Mouse (Mus musculus) G1E (cell line): ENCODE results near the gene Klrg1. TPM values are rescaled to one million over a fixed set of nuclear protein-coding genes. Genes with fewer than 3 reads are reported as not detected.

Experiments
- ATAC-seq: 2 replicates; pipeline ENCODE4 v1.8.0; 2016; ENCODE audit warnings: mild to moderate bottlenecking; ENCODE audit not compliant: insufficient number of reproducible peaks, poor library complexity, low FRiP score, severe bottlenecking; ENCODE audit errors: extremely low read depth
- DNase-seq: peaks from one replicate; pipeline ENCODE4 v3.0.0; 2012; ENCODE audit warnings: low spot score
- H3K27me3 ChIP-seq: 2 replicates; pipeline ENCODE4 v1.6.1; 2012; ENCODE audit warnings: mild to moderate bottlenecking, low read length, inconsistent platforms; ENCODE audit not compliant: insufficient read depth
- H3K36me3 ChIP-seq: replicated peaks from 2 replicates; pipeline ENCODE3; 2012; ENCODE audit warnings: mild to moderate bottlenecking, inconsistent platforms
- H3K4me1 ChIP-seq: 2 replicates; pipeline ENCODE4 v1.6.1; 2012; ENCODE audit warnings: low read depth, low read length, inconsistent platforms, mixed read lengths; ENCODE audit not compliant: insufficient read depth
- H3K4me3 ChIP-seq: 2 replicates; pipeline ENCODE4 v1.5.1; 2012; ENCODE audit warnings: low read depth, mild to moderate bottlenecking, inconsistent platforms, low read length, moderate library complexity, mixed read lengths
- H3K9me3 ChIP-seq: replicated peaks from 2 replicates; pipeline ENCODE4 v1.6.1; 2012; ENCODE audit warnings: inconsistent platforms
- CTCF ChIP-seq: IDR thresholded peaks from 2 replicates; pipeline ENCODE4 v1.5.1; 2012; ENCODE audit warnings: low read depth, low read length, inconsistent platforms, mixed read lengths
- GATA1 ChIP-seq: IDR thresholded peaks from 2 replicates; pipeline ENCODE4 v1.6.1; 2012; ENCODE audit warnings: borderline replicate concordance, low read length, inconsistent platforms, mixed read lengths
- GATA2 ChIP-seq: IDR thresholded peaks from 2 replicates; pipeline ENCODE4 v1.6.1; 2012; ENCODE audit warnings: low read depth, low read length, inconsistent platforms, borderline replicate concordance
- POLR2AphosphoS5 ChIP-seq: IDR thresholded peaks from 2 replicates; pipeline ENCODE4 v1.6.1; 2012; ENCODE audit warnings: low read depth, low read length, inconsistent platforms; ENCODE audit not compliant: insufficient replicate concordance
- TAL1 ChIP-seq: conservative IDR thresholded peaks from 2 replicates; pipeline ENCODE4 v1.6.1; 2012; ENCODE audit warnings: low read depth, low read length, inconsistent platforms, mixed read lengths
- polyA plus RNA-seq: library from polyadenylated mRNA; stranded (reverse); fragments of >175 nt; gene quantifications from 2 replicates; pipeline ENCODE4 v1.2.3, GENCODE M21; 2012
- total RNA-seq, 2 experiments: library from RNA; stranded (forward) in 1 of 2; stranded (reverse) in 1 of 2; fragments of 200-1000 nt in 1 of 2; fragments of >200 nt in 1 of 2; fragmentation: Nextera tagmentation in 1 of 2; gene quantifications; 2 replicates each; pipeline ENCODE4 v1.2.3; 2014 to 2017

Gene Klrg1
- total and polyA plus RNA-seq, 3 experiments = 0.03 to 3.8 (median 0.93) TPM

DNA sequence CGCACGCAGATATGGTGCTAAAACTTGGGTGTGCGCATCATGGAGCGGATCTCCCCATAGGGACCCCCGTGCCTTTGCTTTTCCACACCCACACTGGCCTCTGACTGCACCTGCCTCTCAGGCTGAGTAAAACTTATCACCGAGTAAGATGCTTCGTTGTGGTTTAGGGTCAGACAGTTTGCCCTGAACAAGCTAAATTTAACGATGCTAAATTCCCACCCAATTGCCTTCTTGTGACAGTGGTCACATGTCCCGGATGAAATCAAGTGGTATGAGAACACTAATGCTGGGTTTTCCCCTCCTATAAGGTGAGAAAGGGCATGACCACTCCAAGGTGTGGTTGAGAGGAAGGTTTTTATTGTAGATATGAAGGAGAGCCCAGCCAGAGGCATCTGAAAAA, 11.1 kb upstream of the Klrg1 start:
- DNase-seq = no peak
- no peak for ATAC-seq
- peaks cover 58% of the 10 kb centered on the region for H3K4me1 ChIP-seq
- no peak overlapping the region for H3K4me3 ChIP-seq
- H3K36me3 ChIP-seq = no peaks in the 10 kb centered on the region
- H3K27me3 ChIP-seq = no peaks in the 10 kb centered on the region
- TF ChIP-seq GATA1 = no peak
- TF ChIP-seq POLR2AphosphoS5 = no peak
- no peak for TF ChIP-seq GATA2
- no peak for TF ChIP-seq CTCF
- no peak for TF ChIP-seq TAL1
- H3K9me3 ChIP-seq = no peaks in the 10 kb centered on the region

- peaks cover 58% of the 10 kb centered on the region for H3K4me1 ChIP-seq
- no peak overlapping the region for H3K4me3 ChIP-seq
- no peak for DNase-seq
- H3K9me3 ChIP-seq = no peaks in the 10 kb centered on the region
- no peaks in the 10 kb centered on the region for H3K27me3 ChIP-seq
- no peaks in the 10 kb centered on the region for H3K36me3 ChIP-seq
- no peak for ATAC-seq
- TF ChIP-seq POLR2AphosphoS5 (no peak), TAL1 (no peak), GATA1 (no peak), CTCF (no peak), GATA2 (no peak)
These were observed 10.4 kb upstream of the Klrg1 start for GRCm38 (mm10) chr6:122293121-122293520.

DNA sequence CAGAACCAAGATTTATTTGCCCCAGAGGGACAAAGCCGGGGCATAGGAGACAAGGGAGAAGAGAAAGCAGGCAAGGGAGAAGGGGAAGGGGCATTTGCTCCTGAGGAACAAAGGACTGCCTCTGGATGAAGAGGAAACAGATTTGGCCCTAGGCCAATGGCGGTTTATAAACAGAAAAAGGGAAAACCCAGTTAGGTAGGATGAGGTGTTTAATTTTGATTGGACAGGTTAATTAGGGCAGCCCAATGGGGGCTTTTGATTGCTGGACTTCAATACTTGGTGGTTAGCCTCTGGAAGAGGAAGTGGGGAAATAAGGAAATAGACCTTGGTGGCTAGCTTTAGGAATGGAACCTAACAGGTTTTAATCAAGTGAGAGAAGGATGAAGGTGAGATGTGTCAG, 9.5 kb upstream of the Klrg1 start:
- no peak overlapping the region for H3K4me3 ChIP-seq
- no peaks in the 10 kb centered on the region for H3K27me3 ChIP-seq
- H3K36me3 ChIP-seq = no peaks in the 10 kb centered on the region
- TF ChIP-seq TAL1 (no peak), POLR2AphosphoS5 (no peak)
- peaks cover 50% of the 10 kb centered on the region for H3K4me1 ChIP-seq
- no peaks in the 10 kb centered on the region for H3K9me3 ChIP-seq
- ATAC-seq (no peak), DNase-seq (no peak)

- Histone ChIP-seq H3K9me3 (no peaks in the 10 kb centered on the region), H3K4me1 (peaks cover 50% of the 10 kb centered on the region), H3K4me3 (no peak overlapping the region), H3K27me3 (no peaks in the 10 kb centered on the region), H3K36me3 (no peaks in the 10 kb centered on the region)
- TF ChIP-seq POLR2AphosphoS5 (no peak), TAL1 (no peak), CTCF (no peak), GATA2 (no peak), GATA1 (no peak)
- ATAC-seq (no peak), DNase-seq (no peak)
These were observed 9.1 kb upstream of the Klrg1 start for GRCm38 (mm10) chr6:122291735-122292134.

GRCm38 (mm10) chr6:122291264-122291663, 8.6 kb upstream of the Klrg1 start:
- ATAC-seq (no peak), DNase-seq (no peak)
- no peaks in the 10 kb centered on the region for H3K9me3 ChIP-seq
- no peak for TF ChIP-seq GATA2
- no peak for TF ChIP-seq POLR2AphosphoS5
- TF ChIP-seq CTCF = no peak
- no peak for TF ChIP-seq GATA1
- no peak for TF ChIP-seq TAL1
- H3K4me3 ChIP-seq = no peak overlapping the region
- no peaks in the 10 kb centered on the region for H3K27me3 ChIP-seq
- H3K36me3 ChIP-seq = no peaks in the 10 kb centered on the region
- peaks cover 48% of the 10 kb centered on the region for H3K4me1 ChIP-seq

- H3K4me1 ChIP-seq = peaks cover 45% of the 10 kb centered on the region
- TF ChIP-seq GATA1 = no peak
- TF ChIP-seq TAL1 = no peak
- DNase-seq (no peak), ATAC-seq (no peak)
- no peaks in the 10 kb centered on the region for H3K36me3 ChIP-seq
- no peaks in the 10 kb centered on the region for H3K9me3 ChIP-seq
- H3K4me3 ChIP-seq = no peak overlapping the region
- no peaks in the 10 kb centered on the region for H3K27me3 ChIP-seq
These were observed 7.6 kb upstream of the Klrg1 start for GRCm38 (mm10) chr6:122290253-122290652.

DNA sequence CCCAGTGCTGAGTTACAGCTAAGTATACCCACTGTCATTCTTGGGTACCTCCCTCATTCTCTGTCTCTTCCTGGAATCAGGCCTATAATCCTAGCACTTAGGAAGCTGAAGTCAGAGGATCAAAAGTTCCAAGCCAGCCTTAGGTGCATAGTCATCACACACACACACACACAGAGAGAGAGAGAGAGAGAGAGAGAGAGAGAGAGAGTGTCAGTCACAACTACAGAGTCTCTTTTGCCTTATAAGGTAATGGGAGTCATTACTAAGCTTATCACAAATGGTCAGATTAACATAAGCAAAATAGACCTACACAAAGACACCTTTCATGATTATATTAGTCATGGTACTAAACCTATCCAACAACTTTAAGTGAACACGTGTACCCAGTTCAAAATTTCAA, 6.6 kb upstream of the Klrg1 start:
- H3K36me3 ChIP-seq = no peaks in the 10 kb centered on the region
- H3K9me3 ChIP-seq = no peaks in the 10 kb centered on the region
- TF ChIP-seq GATA1 = no peak
- TF ChIP-seq GATA2 = no peak
- TF ChIP-seq POLR2AphosphoS5 = no peak
- no peak for TF ChIP-seq TAL1
- TF ChIP-seq CTCF = no peak
- ATAC-seq (peak; percentile 40; the same call in 1 of the 2 replicates), DNase-seq (no peak)
- H3K27me3 ChIP-seq = no peaks in the 10 kb centered on the region
- H3K4me3 ChIP-seq = no peak overlapping the region
- peaks cover 47% of the 10 kb centered on the region for H3K4me1 ChIP-seq
